Mouse (Mus musculus) adrenal gland, adult 18-20 months (tissue): ENCODE data around the gene Emilin1. TPM values are rescaled to one million over a fixed set of nuclear protein-coding genes. Genes with fewer than 3 reads are reported as not detected.
A peak's percentile ranks its signal among the peaks of the same experiment; 100 is the strongest.

Experiments used
- DNase-seq, 2 experiments: peaks; one replicate each; pipeline ENCODE4 v3.0.0; 2021 to 2022; ENCODE audit warnings: low spot score in 2 of 2
- total RNA-seq, 2 experiments: library from RNA; stranded (reverse); gene quantifications; 1 replicate in 1 of 2; 2 replicates in 1 of 2; pipeline ENCODE4 v1.2.3; 2021

The Emilin1 gene
- total RNA-seq, 2 experiments from 2014 or later, result 36.3 to 38.9 TPM

DNA sequence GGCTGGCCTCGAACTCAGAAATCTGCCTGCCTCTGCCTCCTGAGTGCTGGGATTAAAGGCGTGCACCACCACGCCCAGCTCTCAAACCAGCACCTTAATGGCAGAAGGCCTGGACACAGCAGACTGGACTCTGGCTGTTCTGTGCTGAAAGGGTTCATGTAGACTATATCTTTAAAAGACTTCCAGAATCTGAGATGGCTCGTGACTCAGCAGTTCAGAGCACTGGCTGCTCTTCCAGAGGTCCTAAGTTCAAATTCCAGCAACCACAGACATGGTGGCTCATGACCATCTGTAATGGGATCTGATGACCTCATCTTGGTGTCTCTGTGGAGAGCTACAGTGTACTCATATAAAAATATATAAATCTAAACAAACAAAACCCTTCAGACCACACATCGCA lies 11.3 kb upstream of the Emilin1 start:
- DNase-seq, result no peak

DNA sequence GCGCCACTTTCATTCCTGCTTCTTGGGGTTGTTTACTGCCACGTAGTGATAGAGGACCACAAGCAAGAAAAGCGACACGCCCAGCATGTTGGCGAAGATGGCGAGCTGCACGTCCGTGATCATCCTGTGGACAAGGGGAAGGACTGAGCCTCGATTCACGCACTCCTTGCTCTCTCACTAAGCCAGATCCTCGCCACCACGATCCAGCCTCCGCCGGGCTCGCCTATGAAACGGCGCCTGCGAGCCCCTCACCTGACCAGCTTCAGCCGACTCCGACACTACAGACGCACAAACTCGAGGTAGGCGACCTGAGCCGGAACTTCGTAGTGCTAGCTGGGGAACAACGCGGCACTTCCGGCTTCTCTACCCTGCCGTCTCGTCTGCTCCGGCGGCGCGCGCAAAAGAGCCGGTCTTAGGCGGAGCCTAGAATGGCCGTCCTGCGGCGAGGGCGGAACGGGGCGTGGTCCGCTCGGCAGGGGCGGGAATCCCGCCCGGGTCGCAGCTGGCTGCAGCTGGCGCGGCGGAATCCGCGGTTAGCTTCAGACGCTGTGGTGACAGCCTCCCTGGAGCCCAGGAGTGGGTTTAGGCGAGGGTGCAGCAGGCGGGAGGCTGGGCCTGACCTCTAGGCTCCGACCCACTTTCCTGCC lies 5.7 kb upstream of the Emilin1 start, which contains the start of gene Ost4:
TSS of gene Ost4 (minus strand) at position 376 of the 647 bp plus-strand sequence.
- peak; percentile 94 to 96 for DNase-seq

DNA sequence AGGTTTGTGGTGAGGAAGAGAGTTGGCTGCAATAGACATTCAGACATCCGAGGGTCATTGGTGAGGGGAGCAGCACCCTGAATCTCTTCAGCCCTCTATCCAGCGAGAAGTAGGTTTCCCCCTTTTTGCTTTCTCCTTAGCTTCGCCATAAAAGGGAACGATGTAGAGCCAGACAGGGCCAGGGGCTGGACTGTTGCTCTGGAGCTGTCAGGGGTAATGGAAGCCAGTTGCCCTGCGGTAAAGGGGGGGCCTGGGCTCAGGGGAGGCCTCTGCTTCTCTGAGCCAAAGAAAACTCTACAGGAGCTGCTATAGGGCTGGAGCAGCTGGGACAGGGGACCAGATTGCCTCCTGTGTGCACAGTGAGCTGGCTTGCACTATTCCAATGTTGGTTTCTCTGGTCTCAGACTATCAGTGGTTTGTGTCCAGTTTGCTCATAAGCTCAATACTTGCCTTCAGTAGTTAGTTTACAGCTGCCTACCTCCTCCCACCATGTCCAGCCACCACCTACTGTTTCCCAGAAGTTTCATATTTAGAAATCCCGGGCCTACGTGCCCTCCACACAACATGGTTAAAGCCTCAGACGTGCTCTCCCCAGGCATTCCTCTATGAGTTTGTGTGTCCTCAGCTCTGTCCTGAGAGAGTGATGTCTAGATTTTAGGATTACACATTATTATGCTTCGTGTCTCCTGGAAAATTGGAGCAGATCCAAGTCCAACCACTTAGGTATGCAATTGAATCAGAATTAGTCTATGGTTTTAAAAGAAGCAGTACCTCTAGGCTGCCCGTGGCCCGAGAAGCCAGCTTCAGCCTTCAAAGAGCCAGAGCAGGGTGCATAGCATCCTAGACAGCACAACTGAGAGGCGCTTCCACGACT lies 4.5 kb upstream of the Emilin1 start:
- no peak for DNase-seq

DNA sequence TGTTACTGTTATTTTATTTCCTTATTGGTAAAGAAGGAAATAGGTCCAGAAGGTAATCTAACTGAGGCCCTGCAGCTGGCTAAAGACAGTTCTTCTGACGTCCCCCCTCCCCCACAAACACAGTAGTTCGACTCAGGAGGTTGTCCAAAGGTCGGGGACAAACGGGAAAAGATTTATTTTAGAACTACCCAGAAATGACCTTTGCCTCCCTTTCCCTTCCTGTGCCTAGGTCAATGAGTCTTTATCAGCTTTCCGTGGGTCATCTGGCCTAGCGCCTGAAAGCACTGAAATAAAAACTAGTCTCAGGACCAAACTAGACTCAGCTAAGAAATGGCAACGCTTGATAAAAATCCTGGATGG lies 3.9 kb upstream of the Emilin1 start:
- DNase-seq, result no peak

DNA sequence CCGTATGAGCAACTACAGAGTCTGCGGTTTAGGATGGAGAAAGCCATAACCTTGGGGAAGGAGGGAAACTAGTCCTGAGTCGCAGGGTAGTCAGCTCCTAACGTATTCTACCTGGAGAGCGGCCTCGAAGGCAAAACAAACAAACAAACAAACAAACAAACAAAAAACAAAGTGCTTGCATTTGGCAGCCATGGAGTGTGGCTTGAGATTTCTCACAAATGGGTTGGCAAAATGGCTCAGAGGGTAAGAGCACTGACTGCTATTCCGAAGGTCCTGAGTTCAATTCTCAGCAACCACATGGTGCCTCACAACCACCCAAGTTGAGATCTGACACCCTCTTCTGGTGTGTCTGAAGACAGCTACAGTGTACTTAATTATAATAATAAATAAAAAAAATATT lies 3.3 kb upstream of the Emilin1 start:
- no peak for DNase-seq

DNA sequence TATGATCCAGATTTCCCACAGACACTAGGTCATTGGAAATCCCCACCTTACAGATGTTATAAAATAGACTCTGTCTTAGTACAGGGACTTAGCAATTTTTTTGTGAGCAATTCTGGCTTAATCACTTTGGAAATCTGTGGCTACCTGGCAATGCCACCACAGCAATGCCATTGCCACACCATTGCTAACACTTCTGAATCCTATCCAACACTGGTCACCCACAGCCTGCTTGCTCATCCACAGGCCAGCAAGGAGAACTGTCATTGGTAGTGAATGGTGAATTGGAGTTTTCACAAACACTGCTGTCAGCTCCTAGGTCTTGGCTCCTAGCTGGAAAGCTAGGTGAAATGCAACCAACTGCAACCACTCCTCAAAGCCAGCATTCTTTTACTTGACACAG lies 2.7 kb upstream of the Emilin1 start:
- no peak for DNase-seq

DNA sequence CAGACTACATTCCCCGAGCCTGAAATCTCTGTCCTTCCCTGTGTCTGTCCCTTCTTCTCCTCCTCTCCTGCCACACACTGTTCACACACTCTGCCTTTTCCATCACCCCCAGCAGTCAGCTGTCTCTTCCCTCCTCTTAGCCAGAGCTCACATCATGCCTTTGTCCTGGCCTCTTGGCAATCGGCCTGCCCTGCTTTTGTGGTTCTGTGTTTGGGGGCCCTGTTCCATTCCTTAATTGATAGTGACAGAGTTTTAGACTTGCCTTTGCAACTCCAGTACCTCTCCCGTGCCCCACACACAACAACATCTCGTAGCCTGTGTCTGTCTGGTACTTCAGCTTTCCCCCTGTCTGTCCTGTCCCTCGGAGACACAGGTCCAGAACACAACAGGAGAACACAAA lies 1.0 kb upstream of the Emilin1 start:
- DNase-seq, result no peak

DNA sequence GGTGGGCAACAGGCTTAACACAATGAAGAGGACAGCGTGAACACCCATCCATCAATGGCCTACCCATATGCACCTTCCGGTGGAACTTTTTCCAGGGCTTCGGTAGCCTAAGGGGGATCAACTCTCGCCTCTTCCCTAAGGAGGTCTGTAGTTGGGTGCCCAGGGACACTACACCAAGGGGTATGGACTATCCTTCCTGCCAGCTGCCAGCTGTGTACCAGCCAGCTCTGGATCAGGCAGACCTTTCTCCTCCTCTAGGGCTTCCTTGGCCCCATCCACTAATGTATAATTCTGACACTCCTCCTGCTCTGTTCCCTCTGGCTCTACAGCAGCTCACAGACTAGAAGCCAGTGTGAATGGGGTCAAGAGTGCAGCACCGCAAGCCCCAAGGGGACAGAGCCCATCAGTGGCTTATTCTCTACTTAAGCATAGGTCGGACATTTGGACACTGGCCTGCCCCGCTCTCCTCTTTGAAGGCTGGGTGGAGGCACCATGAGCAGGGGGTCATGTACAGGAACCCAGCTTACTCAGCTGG lies 966 bp downstream of the Emilin1 start:
- DNase-seq, result no peak

DNA sequence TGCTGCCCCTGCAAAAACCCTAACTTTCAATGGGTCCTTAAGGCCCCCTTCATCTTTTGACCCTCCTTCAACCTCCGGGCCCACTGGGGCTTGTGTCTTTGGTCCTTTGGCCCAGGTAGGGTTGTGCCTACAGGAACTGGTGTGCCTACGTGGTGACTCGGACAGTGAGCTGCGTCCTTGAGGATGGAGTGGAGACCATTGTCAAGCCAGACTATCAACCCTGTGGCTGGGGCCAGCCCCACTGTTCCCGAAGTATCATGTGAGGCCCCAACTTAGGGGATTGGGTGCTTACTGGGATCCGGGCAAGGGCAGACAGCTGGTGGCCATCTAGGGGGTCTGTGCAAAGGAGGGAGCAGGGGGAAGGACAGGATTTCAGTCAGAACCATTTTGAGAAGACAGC lies 1.6 kb downstream of the Emilin1 start:
- no peak for DNase-seq

DNA sequence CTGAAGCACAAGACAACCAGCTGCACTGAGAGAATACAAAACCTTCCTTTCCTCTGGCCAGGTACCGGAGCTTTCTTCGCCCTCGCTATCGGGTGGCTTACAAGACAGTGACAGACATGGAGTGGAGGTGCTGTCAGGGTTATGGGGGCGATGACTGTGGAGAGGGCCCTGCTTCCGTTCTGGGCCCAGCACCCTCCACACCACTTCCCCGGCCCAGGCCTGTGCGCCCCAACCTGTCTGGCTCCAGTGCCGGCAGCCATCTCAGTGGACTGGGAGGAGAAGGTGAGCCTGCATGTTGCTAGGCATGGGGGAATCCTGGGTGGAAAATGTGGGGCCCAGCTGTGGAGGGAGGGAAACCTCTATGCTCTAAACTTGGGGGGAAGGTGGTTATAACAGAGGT lies 2.3 kb downstream of the Emilin1 start:
- no peak for DNase-seq

DNA sequence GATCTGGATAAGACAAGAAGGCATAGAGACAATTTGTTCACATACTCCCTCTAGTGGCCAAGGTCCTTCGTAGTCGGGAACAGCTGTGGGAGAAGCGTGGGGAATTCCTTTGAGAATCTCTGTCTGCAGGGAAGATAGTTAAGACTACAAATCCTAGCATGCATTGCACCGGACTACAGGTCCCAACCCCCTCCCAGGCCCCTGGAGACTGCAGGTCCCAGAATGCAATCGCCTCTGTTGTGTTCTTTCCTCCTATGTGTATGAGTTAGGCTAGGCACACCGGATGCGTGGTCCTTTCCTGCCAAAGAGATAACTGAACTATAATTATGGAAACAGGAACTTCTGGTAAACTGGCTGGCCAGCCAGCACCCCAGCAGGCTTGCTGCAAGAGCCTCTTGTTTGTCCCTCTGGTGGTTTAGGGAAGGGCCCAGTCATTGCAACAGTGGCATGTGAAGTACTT lies 2.8 kb downstream of the Emilin1 start:
- DNase-seq, result peak; percentile 56 to 59

DNA sequence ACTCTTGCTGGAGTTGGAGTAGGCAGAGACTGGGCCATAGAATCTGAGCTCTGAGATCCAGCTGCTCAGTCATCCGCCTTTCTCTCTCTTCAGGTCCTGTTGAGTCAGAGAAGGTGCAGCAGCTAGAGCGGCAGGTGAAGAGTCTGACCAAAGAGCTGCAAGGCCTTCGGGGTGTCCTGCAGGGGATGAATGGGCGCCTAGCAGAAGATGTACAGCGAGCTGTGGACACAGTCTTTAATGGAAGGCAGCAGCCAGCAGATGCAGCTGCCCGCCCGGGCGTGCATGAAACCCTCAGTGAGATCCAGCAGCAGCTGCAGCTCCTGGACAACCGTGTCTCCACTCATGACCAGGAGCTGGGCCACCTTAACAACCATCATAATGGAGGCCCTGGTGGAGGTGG lies 3.6 kb downstream of the Emilin1 start:
- DNase-seq, result no peak

DNA sequence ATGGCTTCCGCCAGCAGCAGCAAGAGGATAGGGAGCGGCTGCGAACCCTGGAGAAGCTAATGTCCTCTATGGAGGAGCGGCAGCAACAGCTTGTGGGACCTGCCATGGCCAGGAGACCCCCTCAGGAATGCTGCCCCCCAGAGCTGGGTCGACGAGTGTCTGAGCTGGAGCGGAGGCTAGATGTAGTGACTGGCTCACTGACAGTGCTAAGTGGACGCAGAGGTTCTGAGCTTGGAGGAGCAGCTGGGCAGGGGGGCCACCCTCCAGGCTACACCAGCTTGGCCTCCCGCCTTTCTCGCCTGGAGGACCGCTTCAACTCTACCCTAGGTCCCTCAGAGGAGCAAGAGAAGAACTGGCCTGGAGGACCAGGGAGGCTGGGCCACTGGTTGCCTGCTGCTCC lies 4.1 kb downstream of the Emilin1 start:
- no peak for DNase-seq

DNA sequence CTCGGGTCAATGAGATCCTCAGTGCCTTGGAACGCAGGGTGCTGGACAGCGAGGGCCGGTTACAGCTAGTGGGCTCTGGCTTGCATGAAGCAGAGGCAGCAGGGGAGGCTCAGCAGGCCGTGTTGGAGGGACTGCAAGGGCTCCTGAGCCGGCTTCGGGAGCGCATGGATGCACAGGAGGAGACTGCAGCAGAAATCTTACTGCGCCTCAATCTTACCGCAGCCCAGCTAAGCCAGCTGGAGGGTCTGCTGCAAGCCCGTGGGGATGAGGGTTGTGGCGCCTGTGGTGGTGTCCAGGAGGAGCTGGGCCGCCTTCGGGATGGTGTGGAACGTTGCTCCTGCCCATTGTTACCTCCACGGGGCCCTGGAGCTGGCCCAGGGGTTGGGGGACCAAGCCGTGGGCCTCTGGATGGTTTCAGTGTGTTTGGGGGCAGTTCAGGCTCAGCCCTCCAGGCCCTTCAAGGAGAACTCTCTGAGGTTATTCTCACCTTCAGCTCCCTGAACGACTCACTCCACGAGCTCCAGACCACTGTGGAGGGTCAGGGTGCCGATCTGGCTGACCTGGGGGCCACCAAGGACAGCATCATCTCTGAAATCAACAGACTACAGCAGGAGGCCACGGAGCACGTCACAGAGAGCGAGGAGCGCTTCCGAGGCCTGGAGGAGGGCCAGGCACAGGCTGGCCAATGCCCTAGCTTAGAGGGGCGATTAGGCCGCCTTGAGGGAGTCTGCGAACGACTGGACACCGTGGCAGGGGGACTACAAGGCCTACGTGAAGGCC lies 4.9 kb downstream of the Emilin1 start:
- DNase-seq, result no peak

DNA sequence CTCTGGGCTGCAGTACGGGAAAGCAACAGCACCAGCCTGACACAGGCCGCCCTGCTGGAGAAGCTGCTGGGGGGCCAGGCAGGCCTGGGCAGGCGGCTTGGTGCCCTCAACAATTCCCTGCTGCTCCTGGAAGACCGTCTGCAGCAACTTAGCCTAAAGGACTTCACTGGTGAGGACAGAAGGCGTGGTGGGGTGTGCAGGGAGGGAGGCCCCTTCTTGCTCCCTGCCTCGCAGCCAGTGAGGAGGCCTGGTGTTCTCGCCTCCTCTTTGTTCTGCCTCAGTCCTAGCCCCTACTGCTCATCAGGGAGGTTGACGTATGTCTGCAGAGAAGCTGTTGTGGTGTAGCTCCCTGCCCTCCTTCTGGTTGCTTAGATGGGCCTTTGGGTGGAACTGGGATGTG lies 5.5 kb downstream of the Emilin1 start:
- DNase-seq, result no peak

DNA sequence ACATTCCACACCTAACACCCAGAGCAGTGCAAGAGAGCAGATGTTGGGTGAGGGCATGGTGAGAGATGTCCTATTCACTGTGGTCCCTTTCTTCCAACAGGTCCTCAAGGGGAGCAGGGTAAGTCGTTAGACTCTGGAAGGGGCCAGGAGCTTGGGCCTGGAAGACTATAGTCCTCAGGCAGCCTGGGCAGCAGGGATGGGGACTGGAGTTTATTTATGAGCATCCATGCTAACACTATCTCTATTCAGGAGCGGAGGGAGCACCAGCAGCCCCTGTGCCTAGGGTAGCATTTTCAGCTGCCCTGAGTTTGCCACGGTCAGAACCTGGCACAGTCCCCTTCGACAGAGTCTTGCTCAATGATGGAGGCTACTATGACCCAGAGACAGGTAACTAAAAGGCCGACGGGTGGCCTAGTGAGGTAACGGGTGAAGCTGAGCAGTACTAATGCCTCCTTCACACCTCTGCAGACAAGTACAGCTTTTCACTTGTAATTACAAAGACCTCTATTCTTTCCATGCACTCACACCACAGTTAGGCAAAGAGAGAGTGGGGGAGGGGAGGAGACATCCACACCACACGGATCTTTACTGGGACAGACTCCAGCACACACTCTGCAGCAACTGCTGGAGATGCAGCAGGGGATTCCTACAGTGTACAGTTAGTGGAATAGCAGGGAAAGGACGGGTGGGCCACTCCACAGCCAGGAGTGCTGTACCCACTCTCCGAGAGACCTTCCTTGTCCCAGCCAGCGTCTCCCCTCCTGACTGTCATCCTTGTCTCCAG lies 6.8 kb downstream of the Emilin1 start:
- DNase-seq, result no peak

DNA sequence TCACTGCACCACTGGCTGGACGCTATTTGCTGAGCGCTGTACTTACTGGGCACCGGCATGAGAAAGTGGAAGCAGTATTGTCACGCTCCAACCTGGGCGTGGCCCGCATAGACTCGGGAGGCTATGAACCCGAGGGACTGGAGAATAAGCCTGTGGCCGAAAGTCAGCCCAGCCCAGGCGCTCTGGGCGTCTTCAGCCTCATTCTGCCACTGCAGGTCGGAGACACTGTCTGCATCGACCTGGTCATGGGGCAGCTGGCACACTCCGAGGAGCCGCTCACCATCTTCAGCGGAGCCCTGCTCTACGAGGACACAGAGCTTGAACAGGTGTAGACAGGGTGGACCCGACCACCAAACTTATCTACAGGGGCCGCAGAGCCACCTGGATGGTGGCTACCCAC lies 7.4 kb downstream of the Emilin1 start:
- DNase-seq, result no peak

DNA sequence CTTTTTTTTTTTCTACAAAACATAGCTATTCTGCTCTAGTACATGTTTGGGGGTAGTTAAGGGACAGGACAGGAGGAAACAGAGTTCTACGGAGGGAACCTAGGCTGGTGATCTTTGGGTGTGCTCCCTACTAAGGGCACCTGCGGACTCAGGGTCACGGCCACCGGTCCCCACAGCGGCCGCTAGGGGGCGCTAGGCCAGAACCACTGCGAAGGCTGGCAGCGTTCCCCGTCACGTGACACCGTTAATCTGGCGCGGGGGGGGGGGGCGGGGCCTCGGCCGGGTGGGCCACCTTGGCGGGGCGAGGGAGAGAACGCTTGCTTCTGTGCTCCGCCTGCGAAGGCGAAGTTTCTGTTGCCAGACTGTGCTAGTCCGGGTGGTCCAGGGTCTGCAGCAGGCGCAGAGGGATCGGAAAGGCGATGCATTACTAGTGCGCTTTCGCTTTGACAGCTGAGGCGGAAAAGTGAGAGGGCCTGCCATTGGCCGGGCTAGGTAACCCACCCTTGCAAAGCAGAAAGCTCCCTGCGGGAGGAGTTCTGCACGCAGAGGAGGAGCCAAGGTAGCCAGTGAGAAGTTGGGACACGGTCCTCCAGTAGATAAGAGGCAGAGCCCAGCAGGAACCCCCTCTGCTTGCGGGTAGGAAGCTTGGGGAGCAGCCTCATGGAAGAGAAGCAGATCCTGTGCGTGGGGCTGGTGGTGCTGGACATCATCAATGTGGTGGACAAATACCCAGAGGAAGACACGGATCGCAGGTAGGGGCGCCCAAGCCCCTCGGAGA lies 8.2 kb downstream of the Emilin1 start, which contains the start of gene Khk:
TSS of gene Khk (plus strand) at position 176 of the 778 bp plus-strand sequence.
- DNase-seq, result peak; percentile 92 to 95

DNA sequence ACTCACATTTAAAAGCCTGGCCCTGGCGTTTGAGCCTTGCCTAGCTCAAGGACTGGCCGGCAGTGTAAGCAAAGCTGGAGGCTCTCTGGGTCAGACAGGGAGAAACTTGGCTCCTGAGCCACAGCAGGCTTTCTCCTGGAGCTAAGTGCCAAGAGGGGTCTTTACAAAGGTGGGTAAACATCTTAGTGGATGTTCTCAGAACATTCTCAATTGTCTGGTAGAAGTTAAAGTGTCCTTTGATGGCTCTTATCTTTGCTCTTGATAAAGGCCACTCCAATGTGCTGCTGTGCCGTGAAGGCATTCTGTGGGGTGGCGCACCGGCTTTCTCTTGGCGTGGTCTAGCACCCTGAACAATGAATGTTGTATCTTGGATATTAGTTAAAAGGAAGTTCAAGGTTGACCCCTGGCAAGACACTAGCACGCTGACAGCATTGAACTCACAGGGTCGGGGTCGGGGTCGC lies 9.4 kb downstream of the Emilin1 start:
- DNase-seq, result no peak

DNA sequence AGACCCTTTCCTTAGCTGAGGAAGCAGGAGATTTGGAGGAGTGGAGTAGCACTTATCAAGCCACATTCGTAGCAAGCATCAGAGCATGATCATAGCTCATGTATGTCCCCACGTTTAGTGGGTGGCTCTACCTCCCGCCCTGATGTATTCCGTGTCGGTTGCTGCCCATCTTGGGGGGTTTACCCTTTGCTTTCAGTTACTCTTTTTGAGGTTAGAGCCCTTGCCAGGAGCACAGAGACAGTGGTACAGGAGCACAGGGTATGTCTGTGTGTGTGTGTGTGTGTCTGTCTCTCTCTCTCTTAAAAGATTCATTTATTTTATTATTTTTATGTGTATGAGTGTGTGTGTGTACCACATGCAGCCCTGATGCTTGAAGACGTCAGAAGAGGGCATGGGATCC lies 9.9 kb downstream of the Emilin1 start:
- DNase-seq, result no peak
